Mouse (Mus musculus): Measurements from ENCODE around the gene 9930022D16Rik. TPM values are rescaled to one million over a fixed set of nuclear protein-coding genes. Genes with fewer than 3 reads are reported as not detected.
A peak's percentile ranks its signal among the peaks of the same experiment; 100 is the strongest.

9930022D16Rik gene
- total RNA-seq, 2 experiments from 2014 or later: not detected

GRCm38 (mm10) chr11:109410197-109410980 lies 3.3 kb upstream of the 9930022D16Rik start:
- intact Hi-C loops (cut with DNase I): no loop called here
- DNase-seq (ENCODE audit: extremely low spot score in 1 of 2, low spot score in 2 of 2): no peak

DNA sequence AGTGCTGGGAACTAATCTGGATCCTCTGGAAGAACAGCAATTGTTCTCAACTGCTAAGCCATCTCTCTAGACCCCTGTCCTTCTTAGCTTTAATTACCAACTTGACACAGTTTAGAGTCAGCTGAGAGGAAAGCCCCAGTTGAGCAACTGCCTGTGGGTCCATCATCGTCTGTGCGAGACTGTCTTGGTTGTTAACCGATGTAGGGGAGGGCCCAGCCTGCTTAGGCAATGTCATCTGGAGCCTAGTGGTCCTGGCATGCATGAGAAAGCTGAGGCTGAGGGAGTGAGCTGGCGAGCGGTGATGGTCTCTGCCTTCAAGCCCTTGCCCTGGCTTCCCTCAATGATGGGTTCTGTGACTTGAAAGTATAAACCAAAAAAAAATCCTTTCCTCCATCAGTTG lies 1.1 kb downstream of the 9930022D16Rik start:
- intact Hi-C loops (cut with DNase I): no loop called here
- no peak for DNase-seq (ENCODE audit: extremely low spot score in 1 of 2, low spot score in 2 of 2)

GRCm38 (mm10) chr11:109416709-109417420 lies 3.1 kb downstream of the 9930022D16Rik start:
- DNase-seq (ENCODE audit: extremely low spot score in 1 of 2, low spot score in 2 of 2): no peak
- intact Hi-C loops (cut with DNase I): no loop called here

DNA sequence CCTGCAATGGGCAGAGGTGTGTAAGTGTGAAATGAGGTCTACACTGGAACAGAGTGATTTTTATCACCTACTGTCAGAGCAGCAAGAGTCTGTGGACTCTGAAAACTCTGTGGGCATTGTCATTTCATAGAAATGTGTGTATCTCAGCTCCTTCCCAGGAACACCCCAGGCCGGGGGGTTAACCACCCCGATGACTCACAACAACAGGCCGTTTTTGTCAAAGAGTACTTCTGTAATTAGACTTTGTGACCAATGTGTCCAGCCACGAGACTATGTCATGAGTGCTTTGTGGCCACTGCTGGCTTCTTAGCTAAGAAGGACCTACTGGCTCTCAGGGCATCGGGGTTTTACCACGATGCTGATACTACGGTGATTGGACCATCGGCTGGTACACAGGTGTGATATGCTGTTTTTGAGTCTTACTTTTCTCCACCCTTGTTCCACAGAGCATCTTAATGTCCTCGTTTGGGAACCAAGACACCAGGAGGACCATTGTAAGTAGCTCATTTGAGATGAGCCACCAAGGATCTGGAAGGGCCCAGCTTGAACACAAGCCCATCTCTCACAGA lies 3.8 kb downstream of the 9930022D16Rik start:
- no peak for DNase-seq (ENCODE audit: extremely low spot score in 1 of 2, low spot score in 2 of 2)
- intact Hi-C loops (cut with DNase I): no loop called here

DNA sequence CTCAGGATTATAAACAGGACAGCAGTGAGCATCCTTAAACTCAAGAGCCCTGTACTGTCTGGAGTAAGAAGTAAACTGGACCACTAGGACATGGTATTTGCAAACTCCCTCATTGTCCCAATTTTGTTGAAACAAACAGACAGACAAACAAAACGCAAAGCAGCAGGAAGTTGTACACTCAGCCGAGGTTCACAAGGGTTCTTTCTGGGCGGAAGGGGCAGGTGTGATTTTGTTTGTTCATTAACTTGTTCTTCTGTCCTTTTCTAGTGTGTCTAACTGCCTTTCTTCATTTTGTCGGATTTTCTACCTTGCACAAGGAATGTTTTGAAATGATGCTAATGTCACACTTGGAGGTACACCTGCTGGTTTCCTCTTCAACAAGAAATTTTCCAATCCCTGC lies 5.7 kb downstream of the 9930022D16Rik start:
- intact Hi-C loops (cut with DNase I): no loop called here
- no peak for DNase-seq (ENCODE audit: extremely low spot score in 1 of 2, low spot score in 2 of 2)

DNA sequence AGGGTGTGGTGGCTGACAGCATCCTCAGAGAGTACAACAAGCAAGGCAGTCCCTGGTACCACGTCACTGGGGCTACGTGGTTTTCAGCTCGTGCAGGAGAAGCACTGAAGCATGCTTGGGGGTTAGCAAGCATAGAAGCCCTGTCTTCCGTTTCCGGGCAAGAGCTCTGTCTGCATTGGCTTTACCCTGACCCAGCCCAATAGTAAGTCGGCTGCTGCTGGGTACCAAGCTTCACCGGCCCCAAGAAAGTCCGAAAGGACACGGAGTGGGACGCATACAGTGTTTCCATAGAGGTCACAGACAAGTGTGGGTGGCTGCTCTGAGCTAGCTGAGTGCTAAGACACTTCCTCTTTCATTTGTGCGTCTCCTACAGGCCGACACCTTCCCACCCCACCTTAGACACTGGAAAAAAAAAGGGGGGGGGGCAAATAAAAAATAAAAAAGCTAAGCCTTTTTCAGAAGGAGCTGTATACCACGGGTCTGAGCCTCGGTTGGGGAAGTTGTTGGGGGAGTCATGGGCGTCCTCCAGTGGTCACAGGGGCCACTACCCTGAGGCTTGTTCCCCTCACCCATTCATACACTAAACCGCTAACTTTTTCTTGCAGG lies 6.3 kb downstream of the 9930022D16Rik start:
- no peak for DNase-seq (ENCODE audit: extremely low spot score in 1 of 2, low spot score in 2 of 2)
- intact Hi-C loops (cut with DNase I): loop anchor here (5.0 kb wide), 1 partner anchor 53 kb away; no protein-coding TSS in a partner anchor

DNA sequence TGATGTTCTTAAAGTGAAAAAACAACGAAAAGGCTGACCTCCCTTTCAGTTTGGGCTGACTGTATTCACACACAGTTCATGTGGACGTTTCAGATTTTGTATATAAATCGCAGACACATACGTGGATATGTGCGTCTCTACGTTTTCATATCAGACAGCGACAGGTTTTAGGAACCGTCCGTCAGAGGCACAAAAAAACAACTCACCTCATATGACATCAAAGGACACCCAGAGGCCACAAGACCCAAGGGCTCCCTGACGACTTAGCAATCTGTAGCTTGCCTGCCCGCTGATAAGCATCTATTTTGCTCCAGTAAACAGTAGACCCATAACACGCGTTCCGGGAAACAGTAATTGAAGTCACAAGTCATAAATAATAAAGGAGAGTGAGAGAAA lies 6.8 kb downstream of the 9930022D16Rik start:
- intact Hi-C loops (cut with DNase I): loop anchor here (5.0 kb wide), 1 partner anchor 53 kb away; no protein-coding TSS in a partner anchor
- DNase-seq (ENCODE audit: extremely low spot score in 1 of 2, low spot score in 2 of 2): no peak

DNA sequence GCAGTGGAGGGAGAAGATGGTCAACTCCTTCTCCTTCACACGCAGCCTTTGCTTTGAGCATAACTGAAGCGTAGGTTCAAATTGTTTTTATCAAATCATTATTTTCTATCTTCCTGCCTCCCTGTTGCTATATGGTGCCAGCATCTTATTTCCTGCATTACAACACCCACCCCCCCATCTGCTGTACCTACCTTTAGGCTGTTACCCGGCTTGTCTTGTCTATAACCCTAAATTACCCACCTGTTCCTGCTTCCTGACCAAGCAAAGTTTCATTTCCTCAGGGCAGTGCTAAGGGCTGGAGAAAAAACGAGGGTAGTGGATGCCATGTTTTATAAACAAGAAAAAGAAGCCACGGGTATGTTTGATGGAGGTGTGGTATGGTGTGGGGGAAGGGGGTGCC lies 7.5 kb downstream of the 9930022D16Rik start:
- intact Hi-C loops (cut with DNase I): loop anchor here (5.0 kb wide), 1 partner anchor 54 kb away; no protein-coding TSS in a partner anchor
- DNase-seq (ENCODE audit: extremely low spot score in 1 of 2, low spot score in 2 of 2): no peak

- DNase-seq (ENCODE audit: extremely low spot score in 1 of 2, low spot score in 2 of 2): no peak
- intact Hi-C loops (cut with DNase I): loop anchor here (5.0 kb wide), 1 partner anchor 55 kb away; no protein-coding TSS in a partner anchor
These were observed 8.5 kb downstream of the 9930022D16Rik start for GRCm38 (mm10) chr11:109422263-109422662.

GRCm38 (mm10) chr11:109423294-109423693 lies 9.6 kb downstream of the 9930022D16Rik start:
- peak in 1 of 2 experiments; percentile 51 for DNase-seq (ENCODE audit: extremely low spot score in 1 of 2, low spot score in 2 of 2)
- intact Hi-C loops (cut with DNase I): loop anchor here (5.0 kb wide), 1 partner anchor 56 kb away; no protein-coding TSS in a partner anchor

DNA sequence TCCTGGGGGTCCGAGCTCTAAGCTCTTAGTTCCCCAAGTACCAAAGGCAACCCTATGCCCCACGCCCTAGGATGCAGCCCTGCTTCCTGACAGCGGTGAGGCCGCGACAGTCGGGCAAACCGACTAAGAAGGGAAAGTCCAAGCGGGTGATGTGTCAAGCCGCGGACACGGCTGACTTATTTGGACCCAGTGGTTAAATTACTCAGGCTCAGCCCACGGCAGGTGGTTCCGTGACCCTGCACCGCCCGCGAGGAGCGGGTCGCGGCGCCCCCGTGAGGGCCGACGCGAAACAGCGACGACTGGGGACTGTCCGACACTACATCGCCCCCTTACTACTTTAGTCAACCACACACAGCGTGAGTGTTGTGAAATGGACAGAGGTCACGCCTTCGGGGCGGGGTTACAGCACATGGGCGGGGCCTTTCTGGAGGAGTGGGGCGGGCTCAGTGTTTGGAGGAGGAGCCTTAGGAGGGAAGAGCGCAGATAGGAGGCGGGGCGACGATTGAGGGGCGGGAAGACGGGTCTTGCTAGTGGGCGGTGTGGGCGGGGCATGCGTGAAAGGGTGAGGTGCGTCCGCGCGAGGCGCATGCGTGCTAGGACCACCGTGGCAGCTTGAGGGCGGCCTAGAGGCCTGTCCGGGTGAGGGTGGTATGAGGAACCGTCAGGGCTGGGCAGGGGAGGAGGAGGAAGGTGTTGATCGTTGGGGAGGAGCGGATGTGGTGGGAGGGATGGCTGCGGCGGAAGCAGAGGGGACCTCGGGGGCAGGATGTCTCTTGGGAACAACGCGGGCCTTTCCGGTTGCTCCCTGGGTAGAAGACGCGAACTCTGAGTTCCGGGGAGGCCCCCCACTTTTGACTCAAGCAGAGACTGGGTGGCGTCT lies 11.9 kb downstream of the 9930022D16Rik start, which contains the start of gene Amz2:
Gene Amz2, plus strand, starts transcription at position 555 of the 880 bp plus-strand sequence.
- intact Hi-C loops (cut with DNase I): loop anchor here (5.0 kb wide), 1 partner anchor 98 kb away; no protein-coding TSS in a partner anchor
- DNase-seq (ENCODE audit: extremely low spot score in 1 of 2, low spot score in 2 of 2): peak; percentile 96 to 99

DNA sequence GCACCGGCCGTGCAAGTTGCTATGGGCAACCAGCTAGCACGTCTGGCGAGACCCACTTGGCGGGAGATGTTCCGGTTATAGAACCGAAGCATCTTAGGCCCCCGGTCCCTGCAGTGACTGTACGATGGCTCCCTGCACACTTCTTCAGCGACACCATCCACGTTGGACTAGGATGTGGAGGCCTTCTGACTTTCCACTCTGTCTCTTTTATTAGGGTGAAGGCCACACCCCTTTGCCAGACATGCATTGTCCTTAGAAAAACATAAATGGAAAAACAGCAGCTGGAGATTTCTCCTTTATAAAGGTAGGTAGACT lies 12.5 kb downstream of the 9930022D16Rik start:
- DNase-seq (ENCODE audit: extremely low spot score in 1 of 2, low spot score in 2 of 2): no peak
- intact Hi-C loops (cut with DNase I): loop anchor here (5.0 kb wide), 1 partner anchor 99 kb away; no protein-coding TSS in a partner anchor

DNA sequence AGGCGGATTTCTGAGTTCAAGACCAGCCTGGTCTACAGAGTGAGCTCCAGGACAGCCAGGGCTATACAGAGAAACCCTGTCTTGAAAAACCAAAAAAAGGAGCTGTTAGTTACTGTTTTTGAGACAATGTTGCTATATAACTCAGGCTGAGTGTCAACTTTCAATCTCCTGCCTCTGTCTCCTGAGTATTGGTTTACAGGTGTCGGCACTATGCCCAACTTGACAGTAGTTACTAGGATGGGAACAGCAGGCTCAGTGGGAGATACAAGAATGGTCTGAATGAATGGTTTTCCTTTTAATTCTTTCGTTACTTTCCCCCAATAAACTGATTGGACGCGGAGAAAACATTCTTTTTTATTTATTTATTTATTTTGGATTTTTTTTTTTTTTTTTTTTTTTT lies 13.6 kb downstream of the 9930022D16Rik start:
- DNase-seq (ENCODE audit: extremely low spot score in 1 of 2, low spot score in 2 of 2): no peak
- intact Hi-C loops (cut with DNase I): loop anchor here (5.0 kb wide), 1 partner anchor 100 kb away; no protein-coding TSS in a partner anchor

DNA sequence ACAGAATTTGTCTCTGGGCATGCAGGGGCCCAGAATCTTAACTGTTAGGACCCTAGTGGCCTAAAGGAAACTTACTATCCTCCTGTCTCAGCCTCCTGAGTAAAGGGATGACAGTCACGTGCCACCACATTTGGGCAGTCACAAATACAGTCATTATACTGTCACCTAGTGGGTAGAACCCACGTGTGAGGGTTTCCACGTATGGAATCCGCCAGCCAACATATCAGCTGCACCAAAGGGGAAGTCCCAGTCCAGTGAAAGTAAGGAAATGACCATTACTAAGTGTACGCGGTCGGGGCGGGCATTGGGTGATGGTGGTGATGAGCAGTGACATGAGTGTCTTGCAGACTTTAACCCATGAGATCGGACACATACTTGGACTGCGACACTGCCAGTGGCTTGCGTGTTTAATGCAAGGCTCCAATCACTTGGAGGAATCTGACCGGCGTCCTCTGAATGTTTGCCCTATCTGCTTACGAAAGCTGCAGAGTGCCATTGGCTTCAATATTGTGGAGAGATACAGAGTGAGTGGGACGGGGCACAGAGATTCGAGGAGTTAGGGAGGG lies 20.6 kb downstream of the 9930022D16Rik start:
- intact Hi-C loops (cut with DNase I): no loop called here
- DNase-seq (ENCODE audit: extremely low spot score in 1 of 2, low spot score in 2 of 2): no peak

DNA sequence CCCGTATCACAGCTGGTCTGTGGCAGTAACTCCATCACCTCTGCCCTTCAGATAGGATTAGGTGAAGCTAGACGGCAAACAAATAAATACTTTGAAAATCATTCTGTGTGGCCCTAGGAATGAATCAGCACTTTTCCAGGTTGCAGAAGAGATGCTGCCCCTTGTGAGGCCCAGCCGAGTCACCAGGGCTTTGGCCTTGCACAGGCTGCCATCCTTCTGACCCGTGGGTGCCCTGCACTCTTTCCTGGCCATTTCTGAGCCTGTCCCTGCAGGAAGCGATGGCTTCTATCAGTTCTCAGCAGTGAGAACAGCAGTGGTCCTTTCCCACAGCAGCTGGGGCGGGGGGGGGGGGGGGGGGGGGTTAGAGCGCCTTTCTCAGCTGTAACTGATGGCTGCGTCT lies 23.2 kb downstream of the 9930022D16Rik start:
- intact Hi-C loops (cut with DNase I): no loop called here
- no peak for DNase-seq (ENCODE audit: extremely low spot score in 1 of 2, low spot score in 2 of 2)

GRCm38 (mm10) chr11:109439209-109439608 lies 25.5 kb downstream of the 9930022D16Rik start:
- no peak for DNase-seq (ENCODE audit: extremely low spot score in 1 of 2, low spot score in 2 of 2)
- intact Hi-C loops (cut with DNase I): no loop called here

- intact Hi-C loops (cut with DNase I): loop anchor here (10.0 kb wide), 1 partner anchor 195 kb away; no protein-coding TSS in a partner anchor
- DNase-seq (ENCODE audit: extremely low spot score in 1 of 2, low spot score in 2 of 2): peak; percentile 57 to 89
These were observed 26.2 kb downstream of the 9930022D16Rik start for GRCm38 (mm10) chr11:109439829-109440340.

Data from left cerebral cortex, postnatal 10 days (tissue).